Mouse (Mus musculus) c-Kit-negative CD71-positive TER-119-positive erythroid progenitor cells, embryonic 14.5 days (primary cell): ENCODE measurements around the gene Ptges.

Experiments
- DNase-seq: peaks from one replicate; pipeline ENCODE4 v3.0.0-alpha.2; 2013; ENCODE audit warnings: low read depth, low spot score

The Ptges gene

GRCm38 (mm10) chr2:30901646-30902160 lies 28.0 kb downstream of the Ptges start:
- no peak for DNase-seq

- no peak for DNase-seq
Observed at GRCm38 (mm10) chr2:30899397-30900069, 30.1 kb downstream of the Ptges start.

DNA sequence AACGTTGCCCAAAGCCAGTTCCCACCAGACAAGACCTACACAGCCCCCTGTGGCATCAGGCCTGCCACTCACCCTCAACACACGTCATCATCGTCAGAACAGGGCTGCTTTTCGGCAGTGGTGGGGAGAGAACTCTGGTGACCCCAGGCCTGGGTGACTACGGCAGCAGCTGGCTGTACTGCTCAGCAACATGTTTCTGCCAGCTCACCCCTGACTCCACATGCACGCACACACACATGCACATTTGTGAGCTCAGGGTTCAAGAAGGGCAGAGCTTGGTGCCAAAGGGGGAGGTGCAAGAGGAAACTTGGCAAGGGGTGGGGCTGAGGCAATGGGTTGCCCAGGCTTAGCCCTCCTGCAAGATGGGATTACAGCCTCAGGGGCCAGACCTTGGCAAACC lies 32.4 kb downstream of the Ptges start:
- DNase-seq: no peak

GRCm38 (mm10) chr2:30893946-30894345 lies 35.7 kb downstream of the Ptges start:
- no peak for DNase-seq

DNA sequence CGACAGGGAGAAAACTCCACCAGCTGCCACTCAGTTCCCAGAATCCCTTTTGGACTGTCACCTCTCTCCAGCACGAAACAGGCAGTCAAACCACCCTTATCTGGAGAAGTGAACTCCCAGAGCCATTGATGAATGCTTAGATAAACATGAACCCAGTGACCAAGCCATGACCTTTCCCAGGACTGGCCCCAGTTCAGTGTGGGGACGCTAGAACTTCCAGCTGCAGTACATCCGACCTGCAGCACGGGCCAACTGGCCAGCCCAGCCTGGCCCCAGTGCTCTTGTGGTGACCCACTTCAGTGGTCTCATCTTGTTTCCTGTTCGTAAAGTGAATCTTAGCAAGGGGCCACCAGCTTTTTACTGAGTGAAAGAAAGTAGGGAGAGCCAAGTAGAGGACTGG lies 36.3 kb downstream of the Ptges start:
- no peak for DNase-seq

- DNase-seq: peak; percentile 5
Observed at GRCm38 (mm10) chr2:30891002-30891401, 38.7 kb downstream of the Ptges start.

DNA sequence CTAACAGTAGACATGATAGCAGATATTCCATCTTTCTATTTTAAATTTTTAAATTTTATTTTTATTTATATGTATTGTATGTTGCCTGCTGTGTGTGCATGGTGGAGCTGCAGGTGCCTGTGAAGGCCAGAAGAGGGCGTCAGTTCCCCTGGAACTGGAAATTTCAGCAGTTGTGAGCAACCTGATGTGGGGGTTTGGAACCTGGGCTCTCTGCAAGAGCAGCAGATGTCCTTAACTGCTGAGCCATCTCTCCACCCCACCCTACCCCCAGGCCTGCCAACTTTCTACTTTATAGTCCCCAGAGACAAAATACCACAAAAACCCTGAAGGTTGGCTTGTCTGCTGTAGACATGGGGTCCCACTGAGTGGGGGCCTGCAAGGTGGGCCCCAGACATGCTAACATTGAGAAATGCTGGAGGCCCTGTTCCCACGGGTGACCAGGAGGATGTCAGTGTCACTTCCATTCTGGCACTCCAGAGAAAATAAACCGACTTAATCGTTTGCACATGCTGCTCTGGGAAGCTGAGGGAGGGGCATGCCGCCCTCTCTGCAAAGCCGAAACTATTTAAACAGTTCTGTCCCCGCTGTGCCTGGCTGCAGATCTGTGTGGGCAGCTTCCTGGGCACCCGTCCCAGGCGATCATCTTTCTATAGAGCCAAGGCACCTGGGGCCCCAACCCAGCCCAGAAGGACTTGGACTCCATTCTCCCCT lies 44.1 kb downstream of the Ptges start:
- DNase-seq: no peak

DNA sequence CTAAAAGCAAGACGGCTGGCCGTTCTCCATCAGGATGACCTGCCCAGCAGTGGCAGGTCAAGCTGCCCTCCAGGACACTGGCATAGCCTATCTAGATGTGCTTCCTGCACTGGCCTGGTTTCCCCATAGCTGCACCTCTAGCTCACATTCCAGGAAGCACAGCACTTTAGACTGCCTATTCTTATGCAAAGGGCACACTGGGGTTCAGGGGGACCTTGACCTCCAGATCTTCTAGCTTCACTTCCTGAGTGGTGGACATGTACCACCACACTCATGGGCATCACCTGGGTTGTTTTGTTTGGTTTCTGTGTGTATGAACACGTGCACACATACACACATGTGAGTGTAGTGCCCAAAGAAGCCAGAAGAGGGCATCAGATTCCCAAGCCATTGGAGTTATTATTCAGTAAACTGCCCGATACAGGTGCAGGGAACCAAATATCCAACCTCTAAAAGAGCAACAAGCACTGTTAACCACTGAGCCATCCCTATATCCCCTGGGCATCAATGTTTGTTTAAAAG lies 44.8 kb downstream of the Ptges start:
- no peak for DNase-seq

DNA sequence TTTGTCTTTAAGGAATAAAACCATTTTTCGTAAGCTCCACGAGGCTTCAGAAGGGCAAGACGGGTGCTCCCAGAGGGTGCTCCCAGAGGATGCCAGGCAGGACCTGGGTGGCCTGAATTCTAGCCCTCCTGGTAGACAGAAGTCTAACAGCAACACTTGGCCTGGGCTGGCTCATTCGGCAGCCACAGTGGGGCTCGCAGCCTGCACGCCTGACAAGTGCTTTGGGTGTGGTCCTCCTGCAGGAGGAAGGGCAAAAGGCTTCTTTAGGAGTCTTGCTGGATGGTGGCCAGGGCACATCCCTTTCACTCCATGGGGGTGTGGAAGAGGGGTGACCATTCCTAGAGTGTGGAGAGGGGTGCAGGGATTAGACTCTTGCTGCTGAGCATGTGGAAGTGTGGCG lies 48.4 kb downstream of the Ptges start:
- no peak for DNase-seq

DNA sequence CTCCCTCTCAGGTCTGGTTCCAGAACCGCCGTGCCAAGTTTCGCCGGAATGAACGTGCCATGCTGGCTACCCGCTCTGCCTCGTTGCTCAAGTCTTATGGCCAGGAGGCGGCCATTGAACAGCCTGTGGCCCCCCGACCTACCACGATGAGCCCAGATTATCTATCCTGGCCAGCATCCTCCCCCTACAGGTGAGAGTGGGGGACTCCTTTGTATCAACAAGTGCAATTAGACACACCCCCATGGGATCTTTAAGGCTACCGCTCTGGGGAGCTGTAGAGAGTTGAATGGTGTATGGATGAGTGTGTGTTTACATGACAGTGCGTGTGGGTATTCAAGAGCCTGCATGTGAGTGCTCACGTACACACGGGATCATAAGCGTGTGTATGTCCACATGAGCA lies 50.2 kb downstream of the Ptges start:
- DNase-seq: no peak

DNA sequence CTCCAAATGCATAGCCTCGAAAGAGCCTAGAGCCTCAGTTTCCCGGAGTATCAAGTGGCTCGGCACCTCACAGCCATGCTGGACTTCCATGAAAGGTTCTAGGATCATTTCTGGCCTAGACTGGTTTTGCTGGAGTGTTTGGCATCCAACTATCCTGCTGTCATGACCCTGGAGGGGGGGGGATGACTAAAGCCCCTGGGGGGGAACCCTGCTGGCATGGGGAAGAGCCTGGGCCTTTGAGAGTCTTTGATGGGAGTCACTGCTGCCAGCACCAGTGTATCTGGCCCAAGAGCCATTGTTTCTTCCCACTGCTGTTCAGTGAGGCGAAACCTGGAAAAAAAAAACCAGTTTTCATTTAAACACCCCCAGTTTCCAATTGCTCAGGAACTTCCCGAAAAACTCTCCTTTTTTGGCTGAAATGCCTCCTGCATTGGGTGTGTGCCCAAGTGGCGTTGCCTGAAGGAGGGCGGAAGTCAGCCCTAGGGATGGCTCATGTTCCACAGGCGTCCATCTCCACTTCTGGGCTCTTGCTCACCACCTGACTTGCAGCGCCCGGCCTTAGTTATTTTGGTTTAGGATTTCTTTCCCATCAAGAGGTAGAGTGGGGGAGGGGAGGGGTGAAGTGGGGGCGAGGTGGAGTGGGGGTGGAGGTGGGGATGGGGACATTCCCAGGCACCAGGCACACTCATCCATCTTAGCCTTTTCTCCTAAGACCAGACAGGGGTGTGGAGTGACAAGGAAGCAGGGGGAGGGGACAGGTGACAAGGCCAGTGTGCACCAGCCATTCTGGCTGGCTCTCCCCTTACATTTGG lies 53.8 kb downstream of the Ptges start:
- DNase-seq: no peak

DNA sequence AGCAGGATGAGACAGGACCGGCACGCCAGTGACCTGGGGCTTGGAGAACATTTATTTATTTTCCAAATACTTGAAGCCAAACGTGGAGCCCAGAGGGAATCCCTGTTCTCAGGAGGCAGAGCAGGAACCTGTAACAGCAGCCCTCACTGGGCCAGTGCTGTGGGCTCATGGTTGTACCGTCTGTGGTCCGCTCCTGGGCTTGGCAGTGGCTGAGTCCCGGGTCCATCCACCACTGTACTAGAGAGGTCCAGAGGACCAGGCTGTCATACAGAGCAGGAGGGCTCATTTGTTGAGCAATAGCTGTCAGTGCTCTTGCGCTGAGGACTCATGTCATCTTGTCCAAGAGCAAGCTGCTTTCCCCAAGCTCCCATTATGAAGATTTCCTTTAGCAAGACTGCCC lies 54.6 kb downstream of the Ptges start:
- no peak for DNase-seq

DNA sequence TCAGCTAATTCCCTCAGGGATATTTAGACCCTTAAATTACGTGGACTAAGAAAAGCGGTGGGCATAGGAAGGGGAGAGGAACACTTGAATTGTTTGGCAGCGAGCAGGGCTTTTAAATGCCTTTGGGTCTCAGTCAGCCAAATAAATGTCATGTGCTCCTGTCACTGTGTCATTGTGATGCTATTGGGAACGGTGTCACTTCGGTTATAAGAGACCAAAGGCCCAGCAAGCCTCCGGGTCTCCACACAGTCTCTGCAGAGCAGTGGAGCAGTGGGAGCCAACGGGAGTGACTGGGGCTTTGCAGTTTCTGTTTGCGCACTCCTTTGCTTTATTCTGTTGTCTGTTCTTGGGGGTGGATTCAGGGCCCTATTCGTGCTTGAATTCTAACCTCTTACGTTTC lies 55.2 kb downstream of the Ptges start:
- no peak for DNase-seq

DNA sequence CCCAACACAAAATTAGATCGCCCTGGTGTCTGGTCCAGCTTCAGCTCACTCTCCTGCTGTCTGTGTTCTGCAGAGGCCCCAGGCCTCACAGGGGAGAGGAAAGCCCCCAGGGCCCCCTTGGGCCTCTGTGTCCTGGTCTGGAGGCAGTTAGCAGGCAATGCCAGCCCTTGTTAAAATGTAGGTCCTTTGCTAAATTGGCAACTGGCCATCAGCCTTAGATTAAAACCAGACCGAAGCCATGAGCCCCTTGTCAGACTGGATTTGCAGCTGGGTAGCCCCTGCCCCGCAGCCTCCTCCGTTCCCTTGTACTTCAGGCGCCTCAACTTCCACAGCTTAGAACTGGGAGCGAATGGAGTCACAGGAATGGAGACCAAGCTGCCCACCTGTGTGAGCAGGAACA lies 57.0 kb downstream of the Ptges start:
- no peak for DNase-seq

GRCm38 (mm10) chr2:30870863-30871262 lies 58.8 kb downstream of the Ptges start:
- no peak for DNase-seq

GRCm38 (mm10) chr2:30865426-30865825 lies 64.2 kb downstream of the Ptges start:
- DNase-seq: no peak

GRCm38 (mm10) chr2:30864968-30865381 lies 64.7 kb downstream of the Ptges start:
- DNase-seq: no peak

- no peak for DNase-seq
Observed at GRCm38 (mm10) chr2:30863574-30863973, 66.1 kb downstream of the Ptges start.

DNA sequence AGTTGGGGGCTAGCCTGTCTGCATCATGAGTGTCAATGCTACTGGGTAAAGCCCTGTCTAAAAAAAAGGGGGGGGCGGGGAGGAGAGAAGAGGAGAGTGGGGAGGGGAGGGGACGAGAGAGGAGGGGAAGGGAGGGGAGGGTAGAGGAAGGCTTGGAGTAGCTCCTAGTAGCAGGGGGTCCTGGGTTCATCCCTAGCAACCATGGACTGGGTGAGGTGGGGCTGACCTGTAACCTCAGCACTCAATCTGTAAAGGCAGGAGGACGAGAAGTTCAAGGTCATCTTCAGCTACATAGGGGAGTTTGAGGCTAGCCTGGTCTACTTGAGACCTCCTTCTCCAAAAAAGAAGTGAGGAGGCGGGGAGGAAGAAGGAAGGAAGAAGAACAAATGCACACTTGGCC lies 67.6 kb downstream of the Ptges start:
- no peak for DNase-seq

GRCm38 (mm10) chr2:30859782-30860181 lies 69.9 kb downstream of the Ptges start:
- DNase-seq: no peak

- no peak for DNase-seq
Observed at GRCm38 (mm10) chr2:30857076-30857475, 72.6 kb downstream of the Ptges start.

DNA sequence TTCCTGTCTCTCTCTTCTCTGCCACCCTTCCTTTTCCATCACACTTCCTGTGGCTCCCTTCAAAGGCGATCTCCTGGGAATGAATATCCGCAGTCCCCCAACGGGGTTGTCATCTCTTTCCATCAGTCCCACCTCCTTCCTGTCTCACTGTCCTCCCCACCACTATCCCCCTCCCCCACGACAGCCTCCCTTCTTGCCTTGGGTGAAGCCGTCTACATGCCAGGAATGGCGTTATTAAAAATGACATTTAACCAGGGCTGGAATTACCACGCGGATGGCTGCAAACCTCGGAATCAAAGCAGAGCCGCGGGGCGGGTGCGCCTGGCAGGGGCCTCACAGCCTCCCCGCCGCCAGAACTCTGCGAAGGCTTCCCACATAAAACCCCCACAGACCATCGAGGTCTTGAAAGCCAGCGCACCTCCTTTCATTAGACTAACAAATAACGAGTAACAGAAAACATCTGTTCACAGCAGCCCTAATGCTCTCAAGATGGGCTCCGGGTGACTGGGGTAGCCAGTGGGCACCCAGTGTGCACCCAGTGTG lies 76.8 kb downstream of the Ptges start:
- DNase-seq: no peak
